Mouse (Mus musculus) liver, adult 2 months (tissue): ENCODE measurements at regions not wholly inside any gene's neighbourhood (a gene's known extent, or its start where the extent isn't known, plus 50 kb on each side); places are given as distances from the start of the nearest gene placed in this dataset.

ENCODE experiments used
- CTCF ChIP-seq: fragments of 200-500 bp; IDR thresholded peaks from 2 replicates; pipeline ENCODE4 v1.5.1; 2011; ENCODE audit warnings: low read depth, low read length, control low read depth
- POLR2A ChIP-seq: fragments of 200-500 bp; IDR thresholded peaks from 2 replicates; pipeline ENCODE4 v1.6.1; 2011; ENCODE audit warnings: low read length, control low read depth; ENCODE audit not compliant: insufficient read depth; ENCODE audit errors: extremely low read depth

- TF ChIP-seq CTCF: no peak
- TF ChIP-seq POLR2A: no peak
These were observed 92.7 kb downstream of the Zfp36l2 start for GRCm38 (mm10) chr17:84095089-84095488.
